Mouse (Mus musculus) brain, embryonic 14.5 days (tissue): ENCODE data around the gene Yif1b. TPM values are rescaled to one million over a fixed set of nuclear protein-coding genes. Genes with fewer than 3 reads are reported as not detected.
A peak's percentile ranks its signal among the peaks of the same experiment; 100 is the strongest.

Experiments used
- DNase-seq: peaks from one replicate; pipeline ENCODE4 v3.0.0-alpha.2; 2011; ENCODE audit warnings: low read depth
- CTCF ChIP-seq: fragments of 200-500 bp; IDR thresholded peaks from 2 replicates; pipeline ENCODE4 v1.5.1; 2012; ENCODE audit warnings: inconsistent platforms, mild to moderate bottlenecking, moderate library complexity, borderline replicate concordance; ENCODE audit not compliant: insufficient read depth, insufficient read length; ENCODE audit errors: extremely low read depth
- POLR2A ChIP-seq: fragments of 200-500 bp; IDR thresholded peaks from 2 replicates; pipeline ENCODE4 v1.6.1; 2012; ENCODE audit warnings: mild to moderate bottlenecking, inconsistent platforms, borderline replicate concordance; ENCODE audit not compliant: poor library complexity, insufficient read depth, insufficient read length, severe bottlenecking; ENCODE audit errors: extremely low read depth
- polyA plus RNA-seq: library from polyadenylated mRNA; depleted of rRNA; stranded (reverse); fragments of >200 nt; gene quantifications from 2 replicates; pipeline ENCODE4 v1.2.3, GENCODE M21; 2012

The Yif1b gene
- polyA plus RNA-seq, 1 experiment, result 67.2 TPM

DNA sequence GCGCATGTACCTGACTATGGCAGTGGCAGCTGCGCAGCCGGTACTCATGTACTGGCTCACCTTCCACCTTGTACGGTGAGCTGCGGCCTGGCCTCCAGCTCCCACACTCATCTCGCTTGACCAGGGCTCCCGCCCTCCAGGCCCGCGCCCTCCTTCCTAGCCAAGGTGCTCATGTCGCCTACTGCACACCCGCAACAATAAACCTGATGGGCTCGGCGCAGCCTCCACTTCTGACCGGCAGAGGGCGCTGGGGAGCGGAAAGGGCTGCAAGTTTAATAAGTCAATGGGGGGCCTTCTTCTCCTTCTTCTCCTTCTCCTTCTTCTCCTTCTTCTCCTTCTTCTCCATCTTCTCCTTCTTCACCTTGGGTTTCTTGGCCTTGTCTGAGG lies 9.2 kb downstream of the Yif1b start:
- DNase-seq, result peak; percentile 66
- TF ChIP-seq CTCF, result peak; percentile 93
- TF ChIP-seq POLR2A, result no peak

DNA sequence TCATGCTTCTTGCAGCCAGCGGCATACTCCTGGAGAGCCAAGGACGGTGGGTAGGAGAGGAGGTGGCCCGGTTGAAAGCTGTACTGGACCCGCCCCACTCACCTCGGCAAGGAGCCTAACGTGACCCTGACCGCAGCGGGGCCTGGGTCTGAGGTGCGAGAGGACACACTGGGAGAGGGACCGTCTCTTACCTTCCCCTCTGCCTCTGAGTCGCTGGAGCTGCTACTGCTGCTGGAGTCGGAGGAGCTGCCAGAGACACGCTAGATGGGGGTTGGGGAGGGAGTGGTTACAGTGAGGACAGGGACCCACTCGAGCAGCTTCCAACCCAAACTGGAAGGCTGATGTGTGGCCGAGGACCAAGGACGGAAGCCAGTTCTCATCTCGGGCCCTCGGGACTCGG lies 9.6 kb downstream of the Yif1b start:
- no peak for DNase-seq
- TF ChIP-seq POLR2A (no peak), CTCF (no peak)

DNA sequence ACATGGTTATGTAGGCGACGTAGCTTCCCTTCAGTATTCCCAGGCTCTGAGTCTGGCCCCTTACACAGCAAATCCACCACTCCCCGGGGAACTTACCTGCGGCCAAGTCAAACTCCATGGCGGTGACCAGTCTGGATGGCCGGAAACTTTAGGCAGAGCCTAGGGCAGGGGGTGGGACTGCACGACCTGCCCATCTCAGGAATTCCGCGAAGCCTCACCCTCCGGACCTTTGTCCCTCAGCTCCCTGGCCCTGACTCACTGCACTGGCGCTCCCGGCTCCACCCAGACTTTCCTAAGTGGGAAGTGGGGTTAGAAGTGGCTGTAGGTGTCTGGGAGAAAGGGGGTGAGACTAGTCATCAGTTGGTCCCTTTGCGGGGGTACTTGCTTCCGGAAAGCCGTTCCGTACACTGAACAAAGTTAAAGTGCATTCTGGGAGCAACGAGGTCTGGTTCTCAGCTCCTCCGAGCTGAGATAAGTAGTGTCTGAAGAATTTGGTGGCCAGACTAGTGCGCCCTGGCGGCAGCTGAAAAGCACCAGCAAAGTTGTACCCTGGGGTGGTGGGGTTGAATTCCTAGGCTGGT lies 10.2 kb downstream of the Yif1b start, which contains the start of gene 2200002D01Rik:
Gene 2200002D01Rik (minus strand): TSS at position 206 of the 581 bp plus-strand sequence.
- no peak for DNase-seq

GRCm38 (mm10) chr7:29251166-29251565 lies 13.0 kb downstream of the Yif1b start:
- TF ChIP-seq POLR2A (no peak), CTCF (no peak)
- DNase-seq, result no peak

More for the DNA sequence above, 10.2 kb downstream of the Yif1b start, which contains the start of gene 2200002D01Rik:
- TF ChIP-seq POLR2A (no peak), CTCF (no peak)

- DNase-seq, result no peak
- TF ChIP-seq POLR2A (no peak), CTCF (no peak)
These were observed 15.7 kb downstream of the Yif1b start for GRCm38 (mm10) chr7:29253842-29254241.

DNA sequence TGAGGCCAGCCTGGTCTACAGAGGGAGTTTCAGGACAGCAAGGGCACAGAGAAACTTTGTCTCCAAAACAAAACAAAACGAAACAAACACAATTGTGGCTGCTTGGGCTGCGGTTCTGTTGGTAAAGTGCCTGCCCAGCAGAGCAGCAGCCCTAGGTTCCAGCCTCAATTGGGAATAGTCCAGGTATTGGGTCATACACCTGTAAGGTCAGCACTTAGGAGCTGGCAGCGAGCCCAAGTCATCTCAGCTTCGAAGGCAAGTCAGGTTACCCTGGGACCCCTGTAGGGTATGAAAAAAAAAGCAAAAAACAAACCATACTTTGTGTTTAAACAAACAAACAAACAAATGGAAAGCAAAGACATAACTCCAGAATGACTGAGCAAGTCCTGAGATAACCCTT lies 17.7 kb downstream of the Yif1b start:
- DNase-seq, result no peak
- TF ChIP-seq CTCF, result no peak
- TF ChIP-seq POLR2A, result no peak

- TF ChIP-seq CTCF (no peak), POLR2A (no peak)
These were observed 19.2 kb downstream of the Yif1b start for GRCm38 (mm10) chr7:29257368-29257767.

DNA sequence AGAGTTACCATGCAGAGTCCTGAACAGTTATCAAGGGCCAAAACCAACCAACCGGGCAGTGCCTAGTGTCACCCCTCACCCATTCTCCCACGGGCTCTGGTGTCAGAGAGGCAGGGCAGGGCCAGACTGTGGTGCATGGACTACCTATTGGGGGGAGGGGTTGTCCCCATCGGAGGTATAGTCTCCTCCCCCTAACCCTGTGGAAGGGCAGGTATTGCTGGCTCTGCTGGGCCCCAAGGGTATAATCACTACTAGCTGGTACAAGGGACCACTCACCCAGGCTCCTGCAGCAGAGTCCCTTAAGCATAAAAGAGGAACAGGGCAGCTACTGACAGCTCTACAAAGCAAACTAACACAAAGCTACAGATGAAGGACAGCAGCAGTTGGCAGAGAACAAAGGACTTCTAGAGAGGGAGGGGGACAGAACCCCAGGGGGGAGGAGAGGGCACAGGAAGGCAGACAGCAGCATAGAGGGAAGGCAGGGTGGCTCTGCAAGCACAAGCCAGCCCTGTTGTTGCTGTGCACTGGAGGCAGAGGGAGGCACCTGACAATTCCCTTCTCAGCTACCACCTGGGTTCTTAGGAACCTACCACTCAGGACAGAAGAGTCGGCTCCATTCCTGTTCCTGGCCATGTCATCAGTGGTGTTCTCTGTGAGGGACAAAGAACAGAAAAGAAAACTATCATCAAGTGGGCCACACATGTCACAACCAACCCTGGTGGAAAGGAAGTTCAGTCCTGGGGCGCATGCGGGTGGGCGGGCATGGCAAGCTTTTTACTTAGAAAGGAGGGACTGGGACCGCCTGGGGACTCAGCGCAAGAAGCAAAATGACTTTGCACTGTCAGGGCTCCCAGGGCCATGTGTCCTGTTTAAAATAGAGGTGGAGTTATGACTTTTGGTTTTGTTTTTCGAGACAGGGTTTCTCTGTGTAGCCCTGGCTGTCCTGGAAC lies 21.9 kb downstream of the Yif1b start:
- TF ChIP-seq POLR2A, result no peak
- TF ChIP-seq CTCF, result no peak
- peak; percentile 70 for DNase-seq

More at GRCm38 (mm10) chr7:29257368-29257767, 19.2 kb downstream of the Yif1b start:
- DNase-seq, result no peak

- DNase-seq, result no peak
- TF ChIP-seq POLR2A, result no peak
- TF ChIP-seq CTCF, result no peak
These were observed 24.0 kb downstream of the Yif1b start for GRCm38 (mm10) chr7:29262151-29262550.

GRCm38 (mm10) chr7:29263831-29264230 lies 25.7 kb downstream of the Yif1b start:
- DNase-seq, result no peak
- TF ChIP-seq POLR2A (no peak), CTCF (no peak)

DNA sequence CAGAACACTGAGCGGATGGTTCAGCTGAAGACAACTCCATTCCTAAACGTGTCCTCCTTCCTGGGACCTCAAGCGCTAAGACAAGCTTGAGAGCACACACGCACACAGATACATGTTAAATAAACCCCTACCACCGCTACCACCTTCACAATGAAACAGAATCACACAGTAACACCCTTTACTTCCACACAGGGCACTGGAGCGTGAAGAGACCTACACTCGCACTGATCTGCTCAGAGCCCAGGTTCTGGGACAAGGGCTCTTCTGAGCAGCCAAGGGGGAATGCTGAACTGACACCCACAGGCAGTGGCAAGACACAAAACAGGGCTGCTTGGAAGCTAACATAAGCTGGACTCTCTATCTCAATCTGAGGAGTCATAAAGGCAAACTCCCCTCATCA lies 27.5 kb downstream of the Yif1b start:
- DNase-seq, result no peak
- TF ChIP-seq POLR2A (no peak), CTCF (no peak)
